Mouse (Mus musculus): ENCODE results near the gene Uhrf1bp1l. TPM values are rescaled to one million over a fixed set of nuclear protein-coding genes. Genes with fewer than 3 reads are reported as not detected.

The Uhrf1bp1l gene
- polyA plus RNA-seq, 1 experiment from 2014 or later: 38.0 TPM

- Histone ChIP-seq H3K9me3 (ENCODE audit: control insufficient read depth, low read length) (no peaks in the 10 kb centered on the region), H3K4me3 (ENCODE audit: low read length) (no peak overlapping the region), H3K36me3 (ENCODE audit: control insufficient read depth, insufficient read depth, low read length) (no peaks in the 10 kb centered on the region), H3K9ac (ENCODE audit: low read depth, low read length) (no peak overlapping the region), H3K27ac (ENCODE audit: low read depth, low read length) (no peak overlapping the region), H3K4me2 (replicated peaks; ENCODE audit: low read depth, low read length) (no peak overlapping the region), H3K4me1 (ENCODE audit: control insufficient read depth, insufficient read depth, low read length) (no peaks in the 10 kb centered on the region), H3K27me3 (ENCODE audit: control insufficient read depth, insufficient read depth, low read length) (no peaks in the 10 kb centered on the region)
- WGBS: 86% methylated on average over 3 of the region's 3 CpGs
- no peak for ATAC-seq (ENCODE audit: low FRiP score, low TSS enrichment)
Observed at GRCm38 (mm10) chr10:89838834-89839233, 94.0 kb downstream of the Uhrf1bp1l start.

- WGBS: 86% methylated on average over 6 of the region's 6 CpGs
Observed at GRCm38 (mm10) chr10:89850951-89851350, 106.2 kb downstream of the Uhrf1bp1l start.

GRCm38 (mm10) chr10:89855251-89855875, 110.6 kb downstream of the Uhrf1bp1l start:
- Histone ChIP-seq H3K4me1 (ENCODE audit: control insufficient read depth, insufficient read depth, low read length) (no peaks in the 10 kb centered on the region), H3K4me3 (ENCODE audit: low read length) (no peak overlapping the region), H3K27ac (ENCODE audit: low read depth, low read length) (no peak overlapping the region), H3K27me3 (ENCODE audit: control insufficient read depth, insufficient read depth, low read length) (no peaks in the 10 kb centered on the region), H3K9me3 (ENCODE audit: control insufficient read depth, low read length) (no peaks in the 10 kb centered on the region), H3K36me3 (ENCODE audit: control insufficient read depth, insufficient read depth, low read length) (no peaks in the 10 kb centered on the region), H3K4me2 (replicated peaks; ENCODE audit: low read depth, low read length) (no peak overlapping the region), H3K9ac (ENCODE audit: low read depth, low read length) (no peak overlapping the region)
- no peak for ATAC-seq (ENCODE audit: low FRiP score, low TSS enrichment)
- 83% methylated on average over 5 of the region's 5 CpGs for WGBS

More at GRCm38 (mm10) chr10:89850951-89851350, 106.2 kb downstream of the Uhrf1bp1l start:
- Histone ChIP-seq H3K9ac (ENCODE audit: low read depth, low read length) (no peak overlapping the region), H3K4me1 (ENCODE audit: control insufficient read depth, insufficient read depth, low read length) (no peaks in the 10 kb centered on the region), H3K4me2 (replicated peaks; ENCODE audit: low read depth, low read length) (no peak overlapping the region), H3K4me3 (ENCODE audit: low read length) (no peak overlapping the region), H3K9me3 (ENCODE audit: control insufficient read depth, low read length) (peaks cover 1% of the 10 kb centered on the region; the same call in 1 of the 2 replicates), H3K27me3 (ENCODE audit: control insufficient read depth, insufficient read depth, low read length) (no peaks in the 10 kb centered on the region), H3K27ac (ENCODE audit: low read depth, low read length) (no peak overlapping the region), H3K36me3 (ENCODE audit: control insufficient read depth, insufficient read depth, low read length) (no peaks in the 10 kb centered on the region)
- ATAC-seq (ENCODE audit: low FRiP score, low TSS enrichment): no peak

- Histone ChIP-seq H3K27ac (ENCODE audit: low read depth, low read length) (no peak overlapping the region), H3K27me3 (ENCODE audit: control insufficient read depth, insufficient read depth, low read length) (no peaks in the 10 kb centered on the region), H3K4me1 (ENCODE audit: control insufficient read depth, insufficient read depth, low read length) (no peaks in the 10 kb centered on the region), H3K9me3 (ENCODE audit: control insufficient read depth, low read length) (no peaks in the 10 kb centered on the region), H3K4me2 (replicated peaks; ENCODE audit: low read depth, low read length) (no peak overlapping the region), H3K4me3 (ENCODE audit: low read length) (no peak overlapping the region), H3K36me3 (ENCODE audit: control insufficient read depth, insufficient read depth, low read length) (no peaks in the 10 kb centered on the region), H3K9ac (ENCODE audit: low read depth, low read length) (no peak overlapping the region)
- ATAC-seq (ENCODE audit: low FRiP score, low TSS enrichment): no peak
- WGBS: 90% methylated on average over 7 of the region's 7 CpGs
Observed at GRCm38 (mm10) chr10:89856286-89856685, 111.5 kb downstream of the Uhrf1bp1l start.

- Histone ChIP-seq H3K4me2 (replicated peaks; ENCODE audit: low read depth, low read length) (no peak overlapping the region), H3K9ac (ENCODE audit: low read depth, low read length) (no peak overlapping the region), H3K27me3 (ENCODE audit: control insufficient read depth, insufficient read depth, low read length) (peaks cover 10% of the 10 kb centered on the region), H3K27ac (ENCODE audit: low read depth, low read length) (no peak overlapping the region), H3K4me3 (ENCODE audit: low read length) (no peak overlapping the region), H3K4me1 (ENCODE audit: control insufficient read depth, insufficient read depth, low read length) (no peaks in the 10 kb centered on the region; the same call in 1 of the 2 replicates), H3K9me3 (ENCODE audit: control insufficient read depth, low read length) (no peaks in the 10 kb centered on the region), H3K36me3 (ENCODE audit: control insufficient read depth, insufficient read depth, low read length) (no peaks in the 10 kb centered on the region)
- 60% methylated on average over 4 of the region's 4 CpGs for WGBS
- ATAC-seq (ENCODE audit: low FRiP score, low TSS enrichment): no peak
Observed at GRCm38 (mm10) chr10:89868211-89868610, 123.4 kb downstream of the Uhrf1bp1l start.

GRCm38 (mm10) chr10:89868836-89869235, 124.0 kb downstream of the Uhrf1bp1l start:
- Histone ChIP-seq H3K4me1 (ENCODE audit: control insufficient read depth, insufficient read depth, low read length) (peaks cover 6% of the 10 kb centered on the region; the same call in 1 of the 2 replicates), H3K27ac (ENCODE audit: low read depth, low read length) (no peak overlapping the region), H3K9ac (ENCODE audit: low read depth, low read length) (no peak overlapping the region), H3K27me3 (ENCODE audit: control insufficient read depth, insufficient read depth, low read length) (peaks cover 16% of the 10 kb centered on the region), H3K4me3 (ENCODE audit: low read length) (no peak overlapping the region), H3K9me3 (ENCODE audit: control insufficient read depth, low read length) (no peaks in the 10 kb centered on the region), H3K4me2 (replicated peaks; ENCODE audit: low read depth, low read length) (no peak overlapping the region), H3K36me3 (ENCODE audit: control insufficient read depth, insufficient read depth, low read length) (no peaks in the 10 kb centered on the region)
- WGBS: 78% methylated on average over 3 of the region's 3 CpGs
- ATAC-seq (ENCODE audit: low FRiP score, low TSS enrichment): no peak

Other genes with a start within 250 kb of the Uhrf1bp1l start
- gene Nr1h4, start 211.4 kb upstream of the Uhrf1bp1l start, polyA plus RNA-seq (2014; fragmentation: Nextera tagmentation; extraction: Ambion mirVana): 0.34 and 0.66 TPM in 2 replicates
- gene Slc17a8, start 123.7 kb upstream of the Uhrf1bp1l start, polyA plus RNA-seq (2014; fragmentation: Nextera tagmentation; extraction: Ambion mirVana): 0.29 and 0.45 TPM in 2 replicates
- gene Scyl2, start 58.7 kb upstream of the Uhrf1bp1l start, polyA plus RNA-seq (2014; fragmentation: Nextera tagmentation; extraction: Ambion mirVana): 9.2 and 16.0 TPM in 2 replicates
- gene Actr6, start 12.7 kb upstream of the Uhrf1bp1l start, polyA plus RNA-seq (2014; fragmentation: Nextera tagmentation; extraction: Ambion mirVana): 36.3 and 48.7 TPM in 2 replicates
- 4.2 and 4.4 TPM in 2 replicates for gene Anks1b, start 128.5 kb downstream of the Uhrf1bp1l start, polyA plus RNA-seq (2014; fragmentation: Nextera tagmentation; extraction: Ambion mirVana)

All from kidney, embryonic 14.5 days (tissue).